Mouse (Mus musculus): ENCODE measurements at regions not wholly inside any gene's neighbourhood (a gene's known extent, or its start where the extent isn't known, plus 50 kb on each side); places are given as distances from the start of the nearest gene placed in this dataset.

- TF ChIP-seq EP300 (IDR thresholded peaks at IDR 0.05; ENCODE audit: low read depth): no peak
- TF ChIP-seq CTCF (IDR thresholded peaks at IDR 0.05; ENCODE audit: low read depth): no peak
These were observed 64.6 kb upstream of the Cdh5 start for GRCm38 (mm10) chr8:104036580-104037477.
